In the genomic region with DNA sequence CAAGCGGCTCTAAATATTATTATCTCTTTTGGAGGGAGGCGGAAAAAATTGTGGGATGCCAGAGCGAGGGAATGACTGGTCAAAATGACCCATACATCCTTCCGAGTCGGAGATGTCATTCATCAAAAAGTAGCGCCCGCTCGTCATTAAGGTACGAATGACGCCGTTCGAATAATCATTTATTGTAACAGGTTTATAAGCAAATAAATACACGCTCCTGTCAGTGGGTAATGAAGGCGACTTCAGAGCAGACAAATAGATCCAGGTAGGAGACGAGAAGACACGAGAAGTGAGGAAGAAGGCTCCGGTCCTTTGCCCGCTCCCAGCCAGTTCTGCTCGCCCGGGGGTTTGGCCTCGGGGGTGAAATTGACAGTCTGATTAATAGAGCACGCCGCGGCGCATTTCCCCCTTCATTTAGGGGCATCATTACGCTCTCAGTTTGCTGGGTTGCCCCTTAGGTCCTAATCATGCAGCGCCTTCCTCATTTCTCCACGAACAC, we compare ENCODE assay signal across 12 mouse cellular contexts. TPM values are rescaled to one million over a fixed set of nuclear protein-coding genes. Genes with fewer than 3 reads are reported as not detected.
A peak's percentile ranks its signal among the peaks of the same experiment; 100 is the strongest.
DNase-seq lines count a peak whose midpoint lies in the region; ATAC-seq and TF ChIP-seq lines count a peak whose summit lies in the region.
"Had no signal": no experiment of that assay in that cellular context is flagged by ENCODE, and none has a peak within 500 bp of the region (broad histone marks: within the 10 kb centered on the region; RNA-seq: fewer than 3 reads in every experiment).

A gene (minus strand): TSS at position 51 of the 499 bp plus-strand sequence.

- no peak within 1 kb of the TSS for H3K9ac ChIP-seq in lung, embryonic 14.5 days
- no peak within 1 kb of the TSS for H3K9ac ChIP-seq in embryonic facial prominence, embryonic 14.5 days (ENCODE audit: low read depth, low read length)
- H3K9ac ChIP-seq in limb, embryonic 12.5 days (replicated peaks), result peak within 1 kb of the TSS; percentile 93

- ATAC-seq in lung, embryonic 14.5 days (ENCODE audit: insufficient read depth), result no peak
- no peak for ATAC-seq in embryonic facial prominence, embryonic 14.5 days (ENCODE audit: low read depth)
- no peak for ATAC-seq in limb, embryonic 12.5 days (ENCODE audit: insufficient number of reproducible peaks, insufficient read depth, low FRiP score, low TSS enrichment, low read depth)

- H3K9me3 ChIP-seq in lung, embryonic 14.5 days (ENCODE audit: low read depth, low read length), result no peaks in the 10 kb centered on the region
- H3K9me3 ChIP-seq in embryonic facial prominence, embryonic 14.5 days (ENCODE audit: control insufficient read depth, low read length), result no peaks in the 10 kb centered on the region
- H3K9me3 ChIP-seq in limb, embryonic 12.5 days, result no peaks in the 10 kb centered on the region

- peak within 1 kb of the TSS; percentile 10; the same call in 1 of the 2 replicates for H3K4me2 ChIP-seq in lung, embryonic 14.5 days
- H3K4me2 ChIP-seq in embryonic facial prominence, embryonic 14.5 days (ENCODE audit: low read depth, low read length), result 0 out of 2 replicates have a peak within 1 kb of the TSS, but pooled peaks have one; percentile 18
- H3K4me2 ChIP-seq in limb, embryonic 12.5 days, result peak within 1 kb of the TSS; percentile 70

- no peaks in the 10 kb centered on the region for H3K36me3 ChIP-seq in lung, embryonic 14.5 days (ENCODE audit: insufficient read depth)
- no peaks in the 10 kb centered on the region for H3K36me3 ChIP-seq in embryonic facial prominence, embryonic 14.5 days (ENCODE audit: control insufficient read depth, insufficient read depth, low read length)
- 0 out of 2 replicates have a peak, but pooled peaks cover 8% of the 10 kb centered on the region for H3K36me3 ChIP-seq in limb, embryonic 12.5 days
- H3K36me3 ChIP-seq in thymus, adult 2 months (ENCODE audit: control insufficient read depth, insufficient read depth, low read length), result no peaks in the 10 kb centered on the region

- no peak within 1 kb of the TSS for H3K27ac ChIP-seq in lung, embryonic 14.5 days (ENCODE audit: low read depth)
- no peak within 1 kb of the TSS for H3K27ac ChIP-seq in embryonic facial prominence, embryonic 14.5 days (replicated peaks; ENCODE audit: low read depth, low read length)
- peak within 1 kb of the TSS; percentile 90 for H3K27ac ChIP-seq in limb, embryonic 12.5 days
- no peak within 1 kb of the TSS for H3K27ac ChIP-seq in thymus, adult 2 months (ENCODE audit: control insufficient read depth, insufficient read depth, low read length)
- H3K27ac ChIP-seq: left cerebral cortex, adult 2 months had no signal

- no peak for TF ChIP-seq POLR2A in lung, adult 2 months (IDR thresholded peaks at IDR 0.05; ENCODE audit: borderline replicate concordance, extremely low read depth, low read depth, low read length)
- TF ChIP-seq POLR2A in thymus, adult 2 months (IDR thresholded peaks at IDR 0.05; ENCODE audit: control insufficient read depth, extremely low read depth, insufficient read depth, low read length, poor library complexity), result no peak

- WGBS in lung, embryonic 14.5 days, result 2% methylated on average over 28 of the region's 28 CpGs
- WGBS in lung, adult 2 months, result 6% methylated on average over 28 of the region's 28 CpGs
- WGBS in embryonic facial prominence, embryonic 14.5 days, result 3% methylated on average over 27 of the region's 28 CpGs
- WGBS in limb, embryonic 12.5 days, result 1% methylated on average over 28 of the region's 28 CpGs
- 11% methylated on average over 28 of the region's 28 CpGs for WGBS in thymus, adult 2 months

- H3K4me1 ChIP-seq in lung, embryonic 14.5 days (ENCODE audit: insufficient read depth), result no peaks in the 10 kb centered on the region
- no peaks in the 10 kb centered on the region; the same call in 1 of the 2 replicates for H3K4me1 ChIP-seq in lung, adult 2 months (ENCODE audit: control insufficient read depth, insufficient read depth, low read length)
- H3K4me1 ChIP-seq in embryonic facial prominence, embryonic 14.5 days (ENCODE audit: control insufficient read depth, insufficient read depth, low read length), result 0 out of 2 replicates have a peak, but pooled peaks cover 3% of the 10 kb centered on the region
- H3K4me1 ChIP-seq in limb, embryonic 12.5 days (replicated peaks), result peaks cover 32% of the 10 kb centered on the region
- H3K4me1 ChIP-seq in thymus, adult 2 months (replicated peaks; ENCODE audit: control insufficient read depth, insufficient read depth, low read length), result no peaks in the 10 kb centered on the region

- 0 out of 2 replicates have a peak within 1 kb of the TSS, but pooled peaks have one; percentile 2 for H3K4me3 ChIP-seq in lung, embryonic 14.5 days (ENCODE audit: low read depth, low read length)
- no peak within 1 kb of the TSS for H3K4me3 ChIP-seq in lung, adult 2 months (replicated peaks; ENCODE audit: extremely low read depth, low read depth, low read length)
- H3K4me3 ChIP-seq in embryonic facial prominence, embryonic 14.5 days (ENCODE audit: low read depth, low read length), result peak within 1 kb of the TSS; percentile 16; the same call in 1 of the 2 replicates
- peak within 1 kb of the TSS; percentile 57 for H3K4me3 ChIP-seq in limb, embryonic 12.5 days (replicated peaks)
- H3K4me3 ChIP-seq in thymus, adult 2 months (ENCODE audit: control insufficient read depth, insufficient read depth, low read length), result no peak within 1 kb of the TSS
- H3K4me3 ChIP-seq: left cerebral cortex, adult 2 months had no signal

- H3K27me3 ChIP-seq in lung, embryonic 14.5 days (ENCODE audit: insufficient read depth, low read length), result peaks cover 99% of the 10 kb centered on the region
- peaks cover 100% of the 10 kb centered on the region for H3K27me3 ChIP-seq in embryonic facial prominence, embryonic 14.5 days (replicated peaks; ENCODE audit: control insufficient read depth, insufficient read depth, low read length)
- peaks cover 76% of the 10 kb centered on the region for H3K27me3 ChIP-seq in limb, embryonic 12.5 days
- peaks cover 45% of the 10 kb centered on the region for H3K27me3 ChIP-seq in thymus, adult 2 months (ENCODE audit: control insufficient read depth, insufficient read depth, low read length)

- no peak for TF ChIP-seq CTCF in lung, embryonic 14.5 days (IDR thresholded peaks at IDR 0.05; ENCODE audit: low read depth)
- no peak for TF ChIP-seq CTCF in lung, adult 2 months (IDR thresholded peaks at IDR 0.05; ENCODE audit: insufficient read depth, low read length)
- TF ChIP-seq CTCF in thymus, adult 2 months (IDR thresholded peaks at IDR 0.05; ENCODE audit: borderline replicate concordance, control insufficient read depth, extremely low read depth, insufficient read depth, low read length, poor library complexity), result no peak

- no peak for DNase-seq in lung, embryonic 14.5 days
- DNase-seq in lung, adult 2 months, result no peak
- no peak for DNase-seq in embryonic facial prominence, embryonic 14.5 days (ENCODE audit: low spot score)
- peak; percentile 33 for DNase-seq in retina, embryonic 14.5 days (ENCODE audit: low spot score)
- DNase-seq in thymus, adult 2 months, result no peak
- DNase-seq in urinary bladder, postnatal 14 days (ENCODE audit: low spot score), result no peak
- DNase-seq: adrenal gland, postnatal 10 days; cerebellum, postnatal 36 days; heart, postnatal 14 days; right cerebral cortex, postnatal 14 days had no signal

RNA-seq across cellular contexts. Expression of the gene that starts here (rescaled TPM):
- polyA plus RNA-seq in lung, embryonic 14.5 days (2014; fragmentation: Nextera tagmentation; extraction: Ambion mirVana), result not detected in 2 replicates
- not detected in 2 replicates for polyA plus RNA-seq in lung, adult 2 months (2012; rRNA removed)
- polyA plus RNA-seq in embryonic facial prominence, embryonic 14.5 days (2014; fragmentation: Nextera tagmentation; extraction: Ambion mirVana), result not detected in 2 replicates
- polyA plus RNA-seq in limb, embryonic 12.5 days (2016; fragmentation: Nextera tagmentation; extraction: Ambion mirVana), result 6.8 and 8.3 TPM in 2 replicates
- not detected in 2 replicates for polyA plus RNA-seq in thymus, adult 2 months (2012; rRNA removed)

Comparison
In these comparisons a context has a peak if more than half of its experiments do, and no peak if none do; other contexts are left out.
1. H3K4me3 ChIP-seq: peak in lung, embryonic 14.5 days (single experiment), embryonic facial prominence, embryonic 14.5 days (single experiment) and limb, embryonic 12.5 days (single experiment); none in lung, adult 2 months (single experiment) and thymus, adult 2 months (single experiment).
2. H3K4me2 ChIP-seq: peak in every context shown above with its lines; median percentile 70 in limb, embryonic 12.5 days; 18 in embryonic facial prominence, embryonic 14.5 days; 10 in lung, embryonic 14.5 days.